Mouse (Mus musculus) forebrain, embryonic 15.5 days (tissue): ENCODE measurements around the gene Setd1b. TPM values are rescaled to one million over a fixed set of nuclear protein-coding genes. Genes with fewer than 3 reads are reported as not detected.
A peak's percentile ranks its signal among the peaks of the same experiment; 100 is the strongest.

Source experiments
- ATAC-seq: fragments of 200-750 bp; cut with Nextera tagmentation; replicated peaks from 2 replicates; pipeline ENCODE4 v1.8.0; 2017; ENCODE audit warnings: mild to moderate bottlenecking, moderate TSS enrichment, moderate library complexity
- H3K27ac ChIP-seq: fragments of 300-500 bp; sonication (generic); replicated peaks from 2 replicates; pipeline ENCODE4 v1.5.1; 2015; ENCODE audit warnings: mild to moderate bottlenecking, inconsistent platforms
- H3K27me3 ChIP-seq: fragments of 300-500 bp; sonication (generic); 2 replicates; pipeline ENCODE4 v1.6.1; 2015; ENCODE audit warnings: inconsistent platforms
- H3K36me3 ChIP-seq: fragments of 300-500 bp; sonication (generic); 2 replicates; pipeline ENCODE4 v1.6.1; 2015; ENCODE audit warnings: mild to moderate bottlenecking, inconsistent platforms
- H3K4me1 ChIP-seq: fragments of 300-500 bp; sonication (generic); 2 replicates; pipeline ENCODE4 v1.6.1; 2015; ENCODE audit warnings: inconsistent platforms
- H3K4me2 ChIP-seq: fragments of 300-500 bp; sonication (generic); replicated peaks from 2 replicates; pipeline ENCODE4 v1.6.1; 2015; ENCODE audit warnings: mild to moderate bottlenecking, inconsistent platforms
- H3K4me3 ChIP-seq: fragments of 300-500 bp; sonication (generic); 2 replicates; pipeline ENCODE4 v1.5.1; 2015; ENCODE audit warnings: mild to moderate bottlenecking, inconsistent platforms
- H3K9ac ChIP-seq: fragments of 300-500 bp; sonication (generic); replicated peaks from 2 replicates; pipeline ENCODE4 v1.6.1; 2015; ENCODE audit warnings: mild to moderate bottlenecking, inconsistent platforms
- H3K9me3 ChIP-seq: fragments of 300-500 bp; sonication (generic); 2 replicates; pipeline ENCODE4 v1.6.1; 2016; ENCODE audit warnings: inconsistent platforms
- WGBS: fragments of 180-500 bp; shearing (Covaris S2); methylation state at CpG from one replicate; pipeline ENCODE4 v1.1.7; 2015; ENCODE audit warnings: mixed read lengths; 5-methylcytosine and 5-hydroxymethylcytosine counted together
- polyA plus RNA-seq: library from polyadenylated mRNA; unstranded; fragments of >200 nt; fragmentation: Nextera tagmentation; extraction: Ambion mirVana; gene quantifications from 2 replicates; pipeline ENCODE4 v1.2.1, GENCODE M21; 2015

The Setd1b gene
- polyA plus RNA-seq, 1 experiment from 2014 or later: 13.7 TPM

GRCm38 (mm10) chr5:123130030-123130813 lies 11.8 kb upstream of the Setd1b start:
- ATAC-seq: no peak
- peaks cover 23% of the 10 kb centered on the region; the same call in 1 of the 2 replicates for H3K36me3 ChIP-seq
- H3K27ac ChIP-seq: no peak overlapping the region

DNA sequence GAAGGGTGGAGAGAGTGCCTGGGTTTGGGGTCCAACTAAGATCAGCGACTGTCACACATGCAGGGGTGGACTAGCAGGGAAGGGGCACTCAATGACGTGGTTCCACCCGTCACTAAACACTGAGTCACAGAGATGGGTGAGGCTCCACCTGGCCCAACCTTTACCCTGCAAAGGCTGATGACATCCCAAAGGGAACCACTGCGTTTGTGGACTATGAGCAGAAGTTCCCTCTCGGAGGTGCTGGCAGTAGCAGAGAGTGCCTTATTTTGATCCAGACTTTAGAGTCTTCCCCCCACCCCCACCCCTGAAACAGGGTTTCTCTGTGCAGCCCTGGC lies 11.2 kb upstream of the Setd1b start:
- no peak overlapping the region for H3K4me3 ChIP-seq
- 92% methylated on average over 5 of the region's 5 CpGs for WGBS
- ATAC-seq: no peak
- H3K4me1 ChIP-seq: peaks cover 49% of the 10 kb centered on the region
- no peak overlapping the region for H3K9ac ChIP-seq
- H3K9me3 ChIP-seq: no peaks in the 10 kb centered on the region
- H3K27me3 ChIP-seq: no peaks in the 10 kb centered on the region
- H3K27ac ChIP-seq: no peak overlapping the region
- peaks cover 21% of the 10 kb centered on the region; the same call in 1 of the 2 replicates for H3K36me3 ChIP-seq
- H3K4me2 ChIP-seq: no peak overlapping the region

More at GRCm38 (mm10) chr5:123130030-123130813, 11.8 kb upstream of the Setd1b start:
- WGBS: 92% methylated on average over 9 of the region's 9 CpGs
- Histone ChIP-seq H3K4me1 (peaks cover 43% of the 10 kb centered on the region), H3K4me3 (no peak overlapping the region), H3K27me3 (no peaks in the 10 kb centered on the region), H3K9ac (no peak overlapping the region), H3K4me2 (no peak overlapping the region), H3K9me3 (no peaks in the 10 kb centered on the region)

DNA sequence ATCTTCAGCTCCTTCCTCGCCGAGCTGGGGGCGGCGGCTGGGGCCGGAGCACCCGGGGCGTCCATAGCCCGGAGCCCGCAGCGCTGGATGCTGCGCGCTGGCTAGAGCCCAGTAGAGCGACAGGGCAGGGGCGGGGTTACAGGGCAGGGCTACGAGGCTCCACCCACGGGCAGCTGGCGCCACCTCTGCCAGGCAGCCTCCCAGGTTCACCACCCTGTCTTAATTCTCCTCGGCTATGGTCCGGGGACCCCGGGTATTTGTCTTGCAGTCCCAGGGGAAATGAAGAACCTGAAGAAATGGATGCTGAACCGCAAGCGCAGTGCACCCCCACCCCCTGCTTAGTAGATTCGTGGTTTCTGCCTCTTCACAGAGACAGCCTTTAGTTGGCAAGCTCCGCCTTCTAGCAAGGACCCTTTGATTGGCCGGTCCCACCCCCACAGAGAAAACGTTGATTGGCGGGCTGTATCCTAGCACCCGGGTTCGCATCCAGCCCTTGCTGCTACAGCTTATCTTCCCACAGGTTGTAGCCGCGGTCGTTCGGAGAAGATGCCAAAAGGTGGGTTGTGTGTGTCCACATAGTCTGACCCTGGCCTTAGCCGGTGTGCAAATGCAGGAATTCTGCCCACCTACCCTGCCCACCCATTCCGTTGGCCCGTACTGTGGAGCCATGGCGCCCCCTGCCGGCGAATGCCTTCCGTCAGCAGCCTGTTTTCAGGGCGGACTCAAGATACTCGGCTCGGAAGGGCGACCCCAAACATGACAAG lies 9.5 kb upstream of the Setd1b start, which contains the start of gene Rhof:
TSS of gene Rhof (minus strand) at position 385 of the 764 bp plus-strand sequence.
- Histone ChIP-seq H3K9ac (peak within 1 kb of the TSS; percentile 52), H3K27ac (peak within 1 kb of the TSS; percentile 100), H3K4me1 (peaks cover 66% of the 10 kb centered on the region), H3K36me3 (peaks cover 14% of the 10 kb centered on the region; the same call in 1 of the 2 replicates), H3K4me2 (peak within 1 kb of the TSS; percentile 98), H3K27me3 (no peaks in the 10 kb centered on the region), H3K9me3 (no peaks in the 10 kb centered on the region), H3K4me3 (peak within 1 kb of the TSS; percentile 42)
- WGBS: 2% methylated on average over 44 of the region's 44 CpGs
- ATAC-seq: peak; percentile 26

GRCm38 (mm10) chr5:123133083-123133783 lies 8.8 kb upstream of the Setd1b start:
- Histone ChIP-seq H3K36me3 (peaks cover 9% of the 10 kb centered on the region; the same call in 1 of the 2 replicates), H3K4me3 (peak overlapping the region; percentile 42), H3K27me3 (no peaks in the 10 kb centered on the region), H3K9me3 (no peaks in the 10 kb centered on the region), H3K4me1 (peaks cover 70% of the 10 kb centered on the region), H3K4me2 (peak overlapping the region; percentile 98), H3K9ac (no peak overlapping the region), H3K27ac (peak overlapping the region; percentile 100)
- WGBS: 20% methylated on average over 18 of the region's 18 CpGs
- no peak for ATAC-seq

DNA sequence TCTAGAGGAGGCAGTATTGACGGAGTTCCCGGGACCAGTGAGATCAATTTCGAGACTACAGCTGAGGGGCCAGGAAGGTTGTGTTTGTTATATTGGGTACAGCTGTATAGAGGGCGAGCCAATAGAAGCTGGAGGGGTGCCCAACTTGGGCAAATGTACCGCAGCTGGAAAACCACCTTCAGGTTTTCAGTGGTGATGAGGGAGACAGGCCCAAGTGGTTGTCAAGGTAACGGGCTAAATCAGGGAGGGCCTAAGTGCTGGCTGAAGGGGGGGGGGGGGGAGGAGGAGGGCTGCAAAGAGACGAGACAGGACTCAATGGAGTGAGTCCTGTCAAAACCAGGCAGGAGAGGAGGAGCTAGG lies 8.2 kb upstream of the Setd1b start:
- WGBS: 11% methylated on average over 7 of the region's 7 CpGs
- H3K4me2 ChIP-seq: peak overlapping the region; percentile 98
- H3K27me3 ChIP-seq: no peaks in the 10 kb centered on the region
- peaks cover 70% of the 10 kb centered on the region for H3K4me1 ChIP-seq
- peak overlapping the region; percentile 100 for H3K27ac ChIP-seq
- peak overlapping the region; percentile 12; the same call in 1 of the 2 replicates for H3K4me3 ChIP-seq
- no peak for ATAC-seq
- peak overlapping the region; percentile 99; the same call in 1 of the 2 replicates for H3K9ac ChIP-seq
- H3K9me3 ChIP-seq: no peaks in the 10 kb centered on the region
- peaks cover 8% of the 10 kb centered on the region; the same call in 1 of the 2 replicates for H3K36me3 ChIP-seq

- no peak for ATAC-seq
- Histone ChIP-seq H3K27ac (peak overlapping the region; percentile 100), H3K36me3 (peaks cover 8% of the 10 kb centered on the region; the same call in 1 of the 2 replicates), H3K4me2 (peak overlapping the region; percentile 98), H3K9ac (peak overlapping the region; percentile 99), H3K4me1 (peaks cover 67% of the 10 kb centered on the region), H3K9me3 (no peaks in the 10 kb centered on the region), H3K27me3 (no peaks in the 10 kb centered on the region), H3K4me3 (peak overlapping the region; percentile 94)
- 19% methylated on average over 13 of the region's 13 CpGs for WGBS
Observed at GRCm38 (mm10) chr5:123134186-123134874, 7.7 kb upstream of the Setd1b start.

DNA sequence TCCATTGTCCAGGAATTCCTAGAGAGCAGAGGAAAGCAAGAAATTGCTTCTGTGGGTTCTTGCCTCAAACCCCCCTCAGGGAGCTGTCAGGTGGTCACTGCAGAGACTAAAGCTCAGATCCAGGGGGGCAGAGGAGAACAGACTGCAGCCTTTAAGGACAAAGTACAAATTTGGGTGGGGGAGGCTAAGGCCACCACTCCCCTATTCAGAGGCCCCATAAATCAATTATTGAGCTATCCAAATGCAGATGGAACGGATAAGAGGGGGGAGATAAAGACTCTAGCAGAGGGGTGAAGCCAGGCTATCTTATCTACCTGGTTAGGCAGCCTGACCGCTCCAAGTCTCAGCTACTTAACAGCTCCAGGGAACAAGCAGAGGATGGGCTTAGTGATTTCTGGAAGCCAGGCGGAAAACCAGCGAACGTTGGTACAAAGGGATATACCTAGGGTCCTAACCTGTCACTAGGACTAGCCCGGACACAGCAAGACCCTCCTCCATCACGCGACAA lies 7.1 kb upstream of the Setd1b start:
- Histone ChIP-seq H3K4me3 (peak overlapping the region; percentile 94), H3K9me3 (no peaks in the 10 kb centered on the region), H3K9ac (peak overlapping the region; percentile 99), H3K4me1 (peaks cover 67% of the 10 kb centered on the region), H3K4me2 (peak overlapping the region; percentile 98), H3K36me3 (peaks cover 8% of the 10 kb centered on the region; the same call in 1 of the 2 replicates), H3K27me3 (no peaks in the 10 kb centered on the region), H3K27ac (peak overlapping the region; percentile 100)
- WGBS: 19% methylated on average over 8 of the region's 8 CpGs
- no peak for ATAC-seq

GRCm38 (mm10) chr5:123135471-123136360 lies 6.3 kb upstream of the Setd1b start:
- peak overlapping the region; percentile 98 for H3K4me2 ChIP-seq
- no peaks in the 10 kb centered on the region for H3K9me3 ChIP-seq
- peaks cover 4% of the 10 kb centered on the region; the same call in 1 of the 2 replicates for H3K36me3 ChIP-seq
- H3K9ac ChIP-seq: peak overlapping the region; percentile 99
- WGBS: 3% methylated on average over 30 of the region's 30 CpGs
- ATAC-seq: peak; percentile 4; the same call in 1 of the 2 replicates
- peak overlapping the region; percentile 94 for H3K4me3 ChIP-seq
- peak overlapping the region; percentile 100 for H3K27ac ChIP-seq
- H3K27me3 ChIP-seq: no peaks in the 10 kb centered on the region
- H3K4me1 ChIP-seq: peaks cover 65% of the 10 kb centered on the region

- Histone ChIP-seq H3K9ac (peak overlapping the region; percentile 99), H3K27me3 (no peaks in the 10 kb centered on the region), H3K36me3 (peaks cover 4% of the 10 kb centered on the region; the same call in 1 of the 2 replicates), H3K9me3 (no peaks in the 10 kb centered on the region), H3K4me2 (peak overlapping the region; percentile 98), H3K27ac (peak overlapping the region; percentile 100), H3K4me3 (peak overlapping the region; percentile 94), H3K4me1 (peaks cover 64% of the 10 kb centered on the region)
- WGBS: under 1% methylated on average over 13 of the region's 13 CpGs
- peak; percentile 33 for ATAC-seq
Observed at GRCm38 (mm10) chr5:123136361-123137043, 5.5 kb upstream of the Setd1b start.
